Mouse (Mus musculus): Measurements from ENCODE around the gene Tbc1d2b.

Gene Tbc1d2b

GRCm38 (mm10) chr9:90203233-90203632 lies 67.4 kb downstream of the Tbc1d2b start:
- DNase-seq (ENCODE audit: low spot score): no peak

GRCm38 (mm10) chr9:90201541-90201940 lies 69.1 kb downstream of the Tbc1d2b start:
- no peak for DNase-seq (ENCODE audit: low spot score)

GRCm38 (mm10) chr9:90201096-90201495 lies 69.5 kb downstream of the Tbc1d2b start:
- DNase-seq (ENCODE audit: low spot score): no peak

GRCm38 (mm10) chr9:90200501-90200900 lies 70.1 kb downstream of the Tbc1d2b start:
- no peak for DNase-seq (ENCODE audit: low spot score)

GRCm38 (mm10) chr9:90199611-90200010 lies 71.0 kb downstream of the Tbc1d2b start:
- DNase-seq (ENCODE audit: low spot score): no peak

GRCm38 (mm10) chr9:90198531-90199449 lies 71.8 kb downstream of the Tbc1d2b start:
- peak; percentile 41 for DNase-seq (ENCODE audit: low spot score)

- DNase-seq (ENCODE audit: low spot score): no peak
These were observed 72.7 kb downstream of the Tbc1d2b start for GRCm38 (mm10) chr9:90197866-90198383.

- no peak for DNase-seq (ENCODE audit: low spot score)
These were observed 73.4 kb downstream of the Tbc1d2b start for GRCm38 (mm10) chr9:90197116-90197665.

GRCm38 (mm10) chr9:90196262-90196661 lies 74.3 kb downstream of the Tbc1d2b start:
- DNase-seq (ENCODE audit: low spot score): no peak

- no peak for DNase-seq (ENCODE audit: low spot score)
These were observed 75.6 kb downstream of the Tbc1d2b start for GRCm38 (mm10) chr9:90195000-90195399.

- no peak for DNase-seq (ENCODE audit: low spot score)
These were observed 81.2 kb downstream of the Tbc1d2b start for GRCm38 (mm10) chr9:90189391-90189790.

GRCm38 (mm10) chr9:90188893-90189292 lies 81.7 kb downstream of the Tbc1d2b start:
- no peak for DNase-seq (ENCODE audit: low spot score)

GRCm38 (mm10) chr9:90185356-90185910 lies 85.2 kb downstream of the Tbc1d2b start:
- no peak for DNase-seq (ENCODE audit: low spot score)

- no peak for DNase-seq (ENCODE audit: low spot score)
These were observed 86.5 kb downstream of the Tbc1d2b start for GRCm38 (mm10) chr9:90184116-90184515.

- DNase-seq (ENCODE audit: low spot score): no peak
These were observed 87.1 kb downstream of the Tbc1d2b start for GRCm38 (mm10) chr9:90183550-90183949.

- no peak for DNase-seq (ENCODE audit: low spot score)
These were observed 87.8 kb downstream of the Tbc1d2b start for GRCm38 (mm10) chr9:90182636-90183421.

- no peak for DNase-seq (ENCODE audit: low spot score)
These were observed 88.8 kb downstream of the Tbc1d2b start for GRCm38 (mm10) chr9:90181656-90182388.

- DNase-seq (ENCODE audit: low spot score): no peak
These were observed 91.2 kb downstream of the Tbc1d2b start for GRCm38 (mm10) chr9:90179409-90179808.

GRCm38 (mm10) chr9:90173330-90173729 lies 97.3 kb downstream of the Tbc1d2b start:
- DNase-seq (ENCODE audit: low spot score): no peak

- DNase-seq (ENCODE audit: low spot score): no peak
These were observed 97.9 kb downstream of the Tbc1d2b start for GRCm38 (mm10) chr9:90172528-90173321.

- DNase-seq (ENCODE audit: low spot score): no peak
These were observed 99.2 kb downstream of the Tbc1d2b start for GRCm38 (mm10) chr9:90171421-90171820.

All from ovary, postnatal 10 days (tissue).